Mouse (Mus musculus) urinary bladder, postnatal 25 days (tissue): ENCODE measurements around the gene Mrpl1.

Experiments
- DNase-seq: peaks from one replicate; pipeline ENCODE4 v3.0.0; 2022; ENCODE audit warnings: low spot score

The Mrpl1 gene

DNA sequence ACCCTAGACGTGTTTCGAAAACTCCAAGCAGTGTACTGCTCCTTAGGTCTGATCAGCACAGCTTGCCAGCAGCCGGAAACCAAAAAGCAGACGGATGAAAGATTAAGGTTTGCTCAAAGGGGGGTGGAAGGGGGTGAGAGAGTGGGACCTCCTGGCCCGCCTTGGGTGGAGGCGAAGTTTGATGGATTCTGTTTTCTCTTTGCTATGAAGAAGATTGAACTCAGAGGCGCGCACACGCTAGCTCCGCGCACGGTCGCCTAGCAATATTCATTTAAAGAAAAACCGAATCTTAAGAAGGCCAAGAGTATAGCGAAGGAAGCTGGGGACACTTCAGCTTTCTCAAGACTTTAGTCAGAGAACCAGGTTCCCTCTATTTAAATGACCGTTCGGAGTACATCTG lies at the start of gene Mrpl1:
Gene Mrpl1 (plus strand): TSS at position 35 of the 400 bp plus-strand sequence.
- peak; percentile 19 for DNase-seq

DNA sequence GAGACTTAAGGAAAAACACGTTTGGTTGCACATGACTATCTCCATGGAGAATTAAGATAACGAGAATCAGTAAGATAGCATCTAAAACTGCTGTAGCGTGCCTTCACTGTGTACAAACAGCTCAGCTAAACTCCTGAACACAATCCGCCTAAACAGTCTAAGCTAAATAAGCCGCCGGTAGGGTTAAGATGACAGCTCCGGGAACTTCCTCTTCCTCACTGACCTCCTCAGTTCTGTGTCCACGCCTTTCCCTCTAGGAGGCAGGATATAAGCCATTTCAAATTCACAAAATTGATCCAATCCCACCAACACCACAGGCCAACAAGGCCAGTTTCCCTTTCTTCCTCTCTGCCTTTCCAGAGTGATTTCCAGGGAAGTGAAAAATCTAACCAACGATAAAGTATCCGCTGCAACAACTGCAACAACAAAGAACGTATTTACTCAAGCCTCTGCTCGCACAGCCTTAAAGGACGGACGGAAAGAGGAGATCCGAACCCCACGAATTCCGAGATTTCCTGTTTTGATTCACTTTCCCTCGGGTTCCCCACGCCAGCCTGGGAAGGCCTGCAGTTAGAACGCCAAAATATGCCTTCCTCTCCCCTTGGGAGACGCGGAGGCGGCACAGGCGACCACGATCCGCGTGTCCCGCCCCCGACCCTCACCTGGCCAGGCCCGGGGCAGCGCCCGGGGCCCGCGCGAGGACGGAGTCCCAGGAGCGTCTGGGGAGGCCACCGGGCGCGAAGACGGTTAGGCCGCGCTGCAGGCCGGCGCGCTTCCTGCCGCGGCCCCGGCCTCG lies 48.6 kb upstream of the Mrpl1 start:
- peak; percentile 22 for DNase-seq

DNA sequence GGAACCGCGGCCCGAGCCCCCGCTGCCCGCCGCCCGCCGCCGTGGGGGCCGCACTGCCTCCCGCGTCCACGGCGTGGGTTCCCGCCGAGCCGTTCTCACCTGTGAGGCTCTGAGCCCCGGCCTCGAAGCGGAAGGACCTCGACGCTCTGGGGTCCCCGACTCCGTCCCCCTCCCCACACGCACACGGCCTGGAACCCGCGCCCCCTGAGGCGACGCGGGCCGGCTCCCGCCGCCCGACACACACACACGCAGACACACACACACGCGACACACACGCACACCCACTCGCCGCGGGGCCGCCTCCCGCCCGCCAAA lies 48.1 kb upstream of the Mrpl1 start:
- no peak for DNase-seq

DNA sequence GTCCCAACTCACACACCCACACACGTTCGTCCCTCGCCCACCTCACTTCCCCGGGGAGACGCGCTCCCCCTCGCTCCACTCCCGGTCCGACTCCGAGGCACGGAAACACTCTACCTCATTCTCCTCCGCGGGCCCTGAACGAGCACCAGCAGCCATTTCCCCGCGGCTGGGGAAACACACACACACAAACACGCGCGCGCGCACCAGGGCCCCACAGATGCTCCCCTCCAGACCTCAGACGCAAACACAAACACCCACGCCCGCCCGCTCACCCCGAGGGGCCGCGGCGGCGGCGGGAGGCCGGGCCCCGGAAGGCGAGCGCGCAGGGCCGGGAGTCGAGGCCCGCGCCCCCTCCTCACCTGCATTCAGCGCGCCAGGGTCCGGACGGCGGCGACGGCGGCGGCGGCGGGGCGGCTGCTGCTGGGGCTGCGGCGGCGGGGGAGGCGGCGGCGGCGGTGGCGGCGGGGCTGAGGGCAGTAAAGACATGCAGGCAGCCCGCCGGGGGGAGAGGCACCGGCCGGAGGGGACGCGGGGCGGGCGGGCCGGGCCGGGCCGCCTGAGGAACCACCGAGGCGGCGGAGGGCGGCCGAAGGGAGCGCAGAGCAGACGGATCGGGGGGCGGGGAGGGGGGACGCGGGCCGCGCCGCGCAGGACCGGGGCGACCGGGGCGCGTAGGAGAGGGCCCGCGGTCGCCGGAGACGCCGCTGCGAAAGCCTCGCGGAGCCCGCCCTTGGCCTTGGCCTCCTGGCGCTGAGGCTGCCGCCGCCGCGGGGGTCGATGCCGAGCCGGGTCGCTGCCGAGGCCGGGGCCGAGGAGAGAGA lies 47.5 kb upstream of the Mrpl1 start:
- peak; percentile 54 for DNase-seq

DNA sequence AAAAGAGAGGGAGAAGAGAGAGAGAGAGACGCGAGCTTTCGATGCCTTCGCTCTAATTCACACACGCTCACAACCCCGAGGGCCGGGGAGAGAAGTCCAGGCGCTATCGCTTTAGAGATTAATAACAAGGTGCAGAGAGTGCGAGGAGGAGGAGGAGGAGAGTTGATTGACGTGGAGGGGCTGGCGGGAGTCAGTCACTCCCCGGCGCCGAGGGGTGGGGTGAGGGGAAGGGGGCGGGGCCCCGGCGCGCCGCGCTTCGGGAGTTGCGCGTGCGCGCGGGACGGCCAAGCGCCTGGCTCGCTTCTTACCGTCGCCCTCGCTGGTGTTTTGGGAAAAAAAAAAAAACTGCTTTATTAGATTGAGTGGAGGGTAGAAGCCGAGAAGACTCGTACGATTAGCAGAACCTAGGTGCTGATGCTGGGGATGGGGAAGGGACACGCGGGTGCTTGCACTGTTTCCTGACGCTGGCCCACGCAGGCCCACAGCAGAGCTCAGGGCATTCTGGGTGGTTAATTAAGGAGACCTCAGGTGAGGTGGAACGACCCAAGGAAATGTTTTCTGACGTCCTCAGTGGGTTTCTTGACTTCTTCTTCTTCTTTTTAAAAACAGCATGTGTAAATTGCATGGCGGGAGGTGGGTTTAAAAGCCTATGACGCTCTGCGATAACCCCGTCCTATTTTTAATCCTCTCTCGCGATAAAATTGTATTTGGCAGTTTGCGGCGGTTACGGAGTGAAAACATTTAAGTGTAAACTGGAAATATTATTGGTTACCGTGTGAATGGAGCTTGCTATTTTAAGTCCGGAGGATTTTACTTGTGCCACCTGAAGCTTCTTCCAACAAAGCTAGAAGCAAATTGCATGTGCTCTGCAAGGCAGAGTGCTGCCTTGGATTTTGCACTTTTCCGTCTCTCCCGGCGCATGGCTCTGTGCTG lies 46.6 kb upstream of the Mrpl1 start:
- peak; percentile 76 for DNase-seq

DNA sequence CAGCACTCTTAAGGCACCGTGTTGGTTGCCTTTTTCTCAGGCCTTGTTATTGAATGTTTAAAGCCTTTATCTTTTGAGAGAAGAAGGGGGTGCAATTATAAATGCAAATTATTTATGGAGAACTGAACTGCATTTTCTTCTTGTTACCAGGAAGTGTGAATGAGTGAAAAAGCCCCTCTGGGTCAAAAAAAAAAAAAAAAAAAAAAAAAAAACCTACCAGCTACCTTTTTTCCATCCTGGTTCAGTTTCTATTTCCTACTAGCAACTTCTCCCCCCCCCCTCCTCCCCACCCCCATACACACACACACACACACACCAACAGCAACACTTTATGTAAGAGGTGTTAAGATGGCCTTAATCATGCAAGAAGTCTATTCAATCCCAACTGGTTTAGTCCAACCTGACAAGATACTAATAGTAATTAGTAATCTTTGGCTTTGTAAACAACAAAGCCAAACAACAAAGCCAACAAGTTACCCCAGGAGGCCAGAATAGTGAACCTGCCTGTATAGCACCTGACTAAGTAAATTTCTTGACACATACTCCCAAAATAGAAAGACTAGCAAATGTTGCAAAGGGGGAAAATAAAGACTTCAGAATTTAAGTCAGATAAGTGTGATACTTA lies 45.8 kb upstream of the Mrpl1 start:
- no peak for DNase-seq

DNA sequence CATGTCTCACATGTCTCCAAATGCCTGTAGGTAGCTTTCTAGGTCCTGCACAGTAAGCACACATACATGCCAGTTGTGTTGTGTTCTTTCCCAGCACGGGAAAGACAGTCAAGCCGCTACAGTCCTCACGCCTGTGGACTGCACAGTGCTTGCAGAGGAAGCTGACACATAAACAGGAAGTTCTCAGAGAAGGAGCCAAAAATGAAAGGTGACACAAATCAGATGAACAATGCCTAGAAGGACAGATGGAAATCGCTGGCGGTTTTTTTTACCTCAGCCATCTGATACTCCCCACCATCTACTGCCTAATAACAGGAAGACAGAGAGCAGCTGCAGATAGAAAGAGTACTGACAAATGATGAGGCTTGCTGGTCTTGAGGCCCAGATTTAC lies 45.3 kb upstream of the Mrpl1 start, which contains the start of gene Cnot6l:
Gene Cnot6l (minus strand): TSS at position 151 of the 391 bp plus-strand sequence.
- no peak for DNase-seq

DNA sequence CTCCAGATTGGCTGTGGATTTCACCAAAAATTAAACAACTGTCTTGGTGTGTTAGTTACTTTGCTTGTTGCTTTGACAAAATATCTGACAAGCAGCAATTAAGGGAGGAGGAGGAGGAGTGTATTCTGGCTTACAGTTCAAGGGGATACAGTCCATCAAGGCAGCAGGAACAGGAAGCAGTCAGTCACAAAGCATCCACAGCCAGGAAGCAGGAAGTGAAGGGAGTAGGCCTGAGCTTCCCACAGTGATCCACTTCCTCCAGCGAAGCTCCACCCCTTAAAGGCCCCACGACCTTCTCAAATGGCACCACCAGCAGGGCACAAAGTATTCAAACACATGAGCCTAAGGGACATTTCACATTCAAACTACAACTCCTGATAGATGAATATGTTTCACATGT lies 42.5 kb upstream of the Mrpl1 start:
- DNase-seq = no peak

DNA sequence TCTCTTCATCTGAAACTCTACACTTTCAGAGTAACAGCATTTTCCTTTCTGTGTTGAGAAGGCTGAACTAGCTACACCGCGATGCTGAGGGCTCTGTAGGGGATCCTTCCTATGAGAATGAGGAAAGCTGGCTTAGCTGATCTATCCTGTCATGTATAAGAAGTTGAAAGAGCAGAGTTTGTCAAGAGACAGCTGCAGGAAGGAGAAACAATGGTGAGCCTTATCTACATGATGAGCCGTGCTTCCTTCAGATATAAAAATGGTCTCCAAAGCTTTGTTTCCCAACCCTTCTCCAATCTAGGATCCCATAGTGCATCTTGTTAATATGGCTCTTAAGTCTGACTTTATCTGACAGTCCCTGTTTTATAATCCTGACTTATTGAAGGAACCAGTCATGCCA lies 38.9 kb upstream of the Mrpl1 start:
- no peak for DNase-seq

DNA sequence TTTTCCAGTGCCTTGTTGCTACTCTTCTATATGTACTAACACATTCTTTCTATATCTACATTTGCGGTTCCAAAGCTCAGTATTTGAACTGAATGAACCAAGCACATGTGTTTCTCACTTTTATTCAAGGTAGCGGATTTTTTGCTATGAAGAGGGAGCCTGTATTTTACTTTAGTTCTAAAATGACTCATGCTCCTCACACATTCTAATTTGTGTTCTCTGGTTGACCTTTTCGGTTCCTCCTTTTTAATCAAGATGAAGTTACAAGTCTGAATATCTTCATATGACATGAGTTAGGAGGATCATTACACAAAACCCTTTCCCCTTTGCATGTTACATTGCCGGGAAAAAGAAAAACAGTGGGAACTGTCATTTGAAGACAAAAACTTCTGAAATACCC lies 37.5 kb upstream of the Mrpl1 start:
- no peak for DNase-seq

DNA sequence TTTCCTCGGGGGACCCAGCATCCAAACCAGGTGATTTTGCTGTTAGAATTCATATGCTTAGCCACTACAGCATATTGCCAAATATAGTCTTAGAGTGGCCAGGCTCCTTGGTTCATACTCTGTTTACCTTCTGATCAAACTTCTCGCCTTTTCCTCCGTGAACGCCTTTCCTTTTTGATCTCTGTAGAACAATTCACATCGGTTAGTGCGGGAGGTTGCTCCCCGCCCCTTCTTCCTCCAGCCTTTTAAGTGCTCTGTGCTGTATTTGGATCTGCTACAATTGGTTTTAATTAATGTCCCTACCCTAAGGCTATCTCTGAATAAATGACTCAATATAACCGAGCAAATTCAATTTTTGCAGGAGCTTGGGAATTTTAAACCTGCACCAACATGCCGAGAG lies 33.2 kb upstream of the Mrpl1 start:
- no peak for DNase-seq

DNA sequence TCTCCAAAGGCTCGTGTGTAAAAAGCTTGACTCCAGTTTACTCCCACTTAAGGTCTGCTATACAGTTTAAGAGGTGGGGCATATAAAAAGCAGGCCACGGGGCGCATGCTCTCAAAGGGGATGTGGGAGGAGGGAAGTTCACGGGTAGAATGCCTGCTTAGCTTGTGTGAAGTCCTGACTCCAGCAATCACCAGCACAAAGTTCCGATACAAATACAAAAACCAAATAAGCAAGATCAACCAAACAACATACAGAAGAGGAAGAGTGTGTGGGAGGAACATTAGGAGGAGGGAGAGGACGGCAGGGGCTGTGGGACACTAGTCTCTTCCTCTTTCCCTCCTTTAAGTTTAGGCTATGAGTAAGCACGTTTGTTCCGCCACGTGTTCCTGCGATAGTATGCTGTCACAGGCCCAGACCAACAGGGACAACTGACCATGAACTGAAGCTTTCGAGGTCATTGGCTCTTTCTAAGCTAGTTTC lies 32.4 kb upstream of the Mrpl1 start:
- DNase-seq = no peak

DNA sequence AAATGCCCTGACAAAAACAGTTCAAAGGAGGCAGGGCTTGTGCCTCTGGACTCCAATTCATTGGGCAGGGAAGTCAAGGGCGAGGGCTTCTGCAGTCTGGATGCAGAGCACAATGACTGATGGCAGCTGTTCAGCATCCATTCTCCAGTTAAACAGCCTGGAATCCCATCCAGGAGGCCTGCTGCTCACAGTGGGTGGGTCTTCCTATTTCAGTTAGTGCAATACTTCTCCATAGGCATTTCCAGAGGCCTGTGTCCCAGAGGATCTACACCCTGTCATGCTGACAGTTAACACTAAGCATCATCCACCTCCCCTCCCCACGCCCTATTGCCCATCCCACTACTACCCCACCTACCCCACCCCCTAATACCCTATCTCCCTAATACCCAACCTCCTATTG lies 26.1 kb upstream of the Mrpl1 start:
- no peak for DNase-seq

DNA sequence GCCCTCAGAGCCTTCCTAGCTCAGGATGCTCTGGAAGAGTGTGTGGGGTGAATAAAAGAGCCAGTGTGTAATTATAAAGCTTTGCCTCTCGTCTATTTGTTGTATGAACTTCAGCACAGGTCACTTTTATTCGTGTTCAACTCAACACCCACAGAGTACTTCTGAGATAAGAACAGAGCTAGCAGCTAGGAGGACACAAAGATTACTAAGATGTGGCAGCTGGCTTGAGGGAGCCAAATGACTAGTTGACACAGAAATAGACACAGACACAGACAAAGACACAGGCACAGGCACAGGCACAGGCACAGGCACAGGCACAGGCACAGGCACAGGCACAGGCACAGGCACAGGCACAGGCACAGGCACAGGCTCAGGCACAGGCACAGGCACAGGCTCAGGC lies 25.3 kb upstream of the Mrpl1 start:
- no peak for DNase-seq

DNA sequence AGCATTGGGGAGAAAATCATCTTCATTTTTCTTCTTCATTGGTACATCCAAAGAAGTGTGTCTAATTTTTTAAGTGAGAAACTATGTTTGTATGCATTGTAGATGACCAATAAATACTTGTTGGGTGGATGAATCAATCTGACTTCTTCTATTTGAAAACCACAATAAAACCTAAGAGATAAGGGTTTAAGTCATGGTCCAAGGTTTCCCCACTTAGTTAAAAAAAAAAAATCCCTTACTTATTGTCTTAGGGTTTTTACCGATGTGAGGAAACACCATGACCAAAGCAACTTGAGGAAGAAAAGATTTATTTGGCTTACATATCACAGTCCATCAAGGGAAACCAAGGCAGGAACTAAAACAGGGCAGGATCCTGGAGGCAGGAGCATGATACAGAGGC lies 19.5 kb upstream of the Mrpl1 start:
- DNase-seq = no peak

DNA sequence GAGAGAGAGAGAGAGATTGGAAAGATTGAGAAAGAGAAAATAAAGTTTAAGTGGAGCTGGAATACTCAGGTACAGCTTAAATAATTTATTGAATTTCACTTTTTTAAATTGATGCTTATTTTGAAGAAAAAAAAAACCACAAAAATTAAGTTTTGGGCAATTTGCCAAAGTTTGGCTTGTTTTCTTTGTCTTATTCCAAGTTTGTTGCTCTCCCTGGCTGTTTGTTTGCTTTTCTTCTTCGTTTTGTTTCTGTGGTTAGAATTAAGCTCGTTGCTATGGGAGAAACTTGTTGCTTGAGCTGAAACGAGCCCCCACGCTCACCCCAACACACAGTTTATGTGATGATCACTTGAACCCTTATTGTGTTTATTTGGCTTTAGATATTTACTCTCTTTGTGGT lies 18.0 kb upstream of the Mrpl1 start:
- no peak for DNase-seq

DNA sequence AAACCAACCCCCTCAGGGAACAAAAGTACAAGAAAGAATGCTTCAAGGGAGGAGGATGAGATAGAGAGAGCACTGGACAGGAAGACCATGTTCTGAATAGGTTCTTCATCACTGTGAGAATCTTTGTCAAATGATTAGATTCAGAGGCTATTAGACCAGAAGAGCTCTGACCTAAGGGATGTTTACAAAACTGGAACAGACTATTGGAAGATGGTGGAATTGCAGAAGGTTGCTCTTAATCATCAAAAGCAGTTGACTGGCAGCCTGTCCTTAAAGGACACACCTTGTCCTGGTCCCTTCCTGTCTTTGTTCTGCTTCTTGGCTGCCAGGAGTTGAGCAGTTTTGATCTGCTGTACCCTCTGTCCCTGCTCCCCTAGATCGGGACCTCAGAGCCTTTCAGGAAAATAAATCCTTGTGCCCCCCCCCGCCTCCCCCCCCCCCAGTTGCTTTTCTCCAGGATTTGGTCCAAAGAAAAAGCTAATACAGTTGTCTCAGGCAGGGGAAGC lies 12.7 kb upstream of the Mrpl1 start:
- no peak for DNase-seq

DNA sequence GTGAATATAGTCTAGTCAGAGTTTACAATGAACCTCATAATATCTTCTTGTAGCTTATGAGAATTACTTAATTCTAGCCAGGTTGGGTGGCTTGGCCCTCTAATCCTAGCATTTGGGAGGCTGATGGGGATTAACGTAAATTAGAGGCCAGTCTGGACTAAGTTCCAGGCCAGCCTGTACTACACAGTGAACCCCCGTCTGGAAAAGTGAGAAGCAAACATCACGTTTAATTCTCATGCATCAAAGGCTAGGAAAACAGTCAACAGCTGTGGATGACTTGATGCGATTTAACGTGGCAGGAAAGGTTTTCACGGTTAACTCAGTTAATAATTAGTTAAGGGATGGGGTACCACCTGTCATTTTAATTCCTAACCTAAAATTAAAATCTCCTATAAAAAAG lies 11.0 kb upstream of the Mrpl1 start:
- no peak for DNase-seq

DNA sequence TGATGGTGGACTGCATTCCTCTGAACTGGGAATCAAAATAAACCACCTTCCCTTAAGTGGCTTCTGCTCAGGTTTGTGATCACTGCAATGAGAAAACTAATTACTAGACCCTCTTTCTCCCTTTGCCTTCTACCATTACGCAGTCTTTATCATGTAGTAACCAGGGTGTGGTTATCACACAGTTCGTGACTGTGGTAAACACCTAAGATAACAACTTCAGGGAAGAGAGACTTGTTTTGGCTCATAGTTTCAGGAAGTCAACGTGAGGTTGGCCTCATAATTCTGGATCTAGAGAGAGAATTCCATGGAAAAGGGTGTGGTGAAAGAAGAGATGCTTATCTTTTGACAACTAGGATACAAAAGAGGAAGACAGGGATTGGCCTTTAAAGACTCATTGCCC lies 9.0 kb upstream of the Mrpl1 start:
- DNase-seq = no peak

DNA sequence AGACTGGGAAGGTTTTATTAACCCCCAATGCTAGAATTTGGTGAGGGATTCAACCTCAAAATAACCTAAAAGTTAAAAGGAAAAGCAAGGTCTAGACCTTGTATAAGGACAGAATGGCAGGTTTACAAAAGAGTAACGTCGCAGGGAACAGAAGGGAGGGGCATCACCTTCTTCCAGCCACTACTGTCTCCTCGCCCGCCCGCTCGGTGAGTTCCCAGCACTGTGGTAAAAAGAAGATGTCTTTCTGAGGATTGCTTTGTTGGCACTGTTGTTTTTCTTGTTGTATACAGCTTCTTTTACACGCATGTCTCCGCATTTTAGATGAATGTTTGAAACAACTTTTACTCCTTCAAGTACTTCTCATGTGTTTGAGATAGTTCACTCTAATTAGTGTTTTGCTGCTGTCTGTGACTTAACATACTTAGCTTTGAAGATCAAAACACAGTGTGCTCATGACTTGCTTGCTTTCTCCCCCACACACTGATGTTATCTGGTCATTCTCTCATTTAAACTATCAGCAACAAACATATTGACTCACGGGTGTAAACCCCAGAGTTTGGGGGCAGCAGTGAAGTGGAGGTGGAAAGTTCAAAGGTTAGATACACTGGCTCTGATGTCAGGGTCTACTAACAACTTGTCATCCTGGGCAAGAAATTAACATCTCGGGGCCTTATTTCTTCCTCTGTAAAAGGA lies 7.7 kb upstream of the Mrpl1 start:
- no peak for DNase-seq

DNA sequence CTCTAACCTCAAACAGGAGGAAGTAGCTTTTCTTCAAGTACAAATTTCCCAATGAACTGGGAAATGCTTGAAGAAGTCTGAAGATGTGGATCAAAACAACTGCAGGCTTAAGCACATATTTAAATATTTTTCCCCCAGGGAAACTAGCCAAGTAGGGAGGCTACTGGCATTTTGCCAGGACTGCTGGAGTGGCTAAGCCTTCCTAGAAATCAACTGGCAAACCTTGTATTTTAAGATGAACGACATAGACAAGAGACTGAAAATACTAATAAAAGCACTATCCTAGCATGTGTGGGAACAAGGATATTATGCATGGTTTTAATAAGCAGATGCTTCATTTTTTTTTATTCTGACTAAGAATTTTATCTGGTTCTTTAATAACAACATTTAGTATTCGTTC lies 2.4 kb upstream of the Mrpl1 start:
- DNase-seq = peak; percentile 42
